28 mouse cellular contexts compared by ENCODE assay signal in genomic region chr10:127785411-127785810, GRCm38 (mm10). TPM values are rescaled to one million over a fixed set of nuclear protein-coding genes. Genes with fewer than 3 reads are reported as not detected.
"Had no signal": no experiment of that assay in that cellular context is flagged by ENCODE, and none has a peak within 500 bp of the region (broad histone marks: within the 10 kb centered on the region; RNA-seq: fewer than 3 reads in every experiment).

No protein-coding gene starts in this region.

RNA-seq across cellular contexts. Expression of gene Rdh9, which starts 9.2 kb away (rescaled TPM):
- total RNA-seq: gastrocnemius, adult 18-20 months; heart, postnatal 25 days; left cerebral cortex, postnatal 36 days had no signal
- polyA plus RNA-seq: hindbrain, embryonic 10.5 days; kidney, embryonic 15.5 days; kidney, postnatal 0 days; limb, embryonic 12.5 days; liver, embryonic 11.5 days; liver, embryonic 13.5 days; liver, embryonic 15.5 days had no signal

RNA-seq across cellular contexts. Expression of gene Rdh16, which starts 15.5 kb away (rescaled TPM):
- total RNA-seq: gastrocnemius, postnatal 14 days; gastrocnemius, postnatal 36 days; heart, adult 8-10 months; heart, postnatal 10 days; heart, postnatal 25 days; heart, postnatal 4 days; left cerebral cortex, postnatal 14 days had no signal
- polyA plus RNA-seq: heart, embryonic 10.5 days; heart, embryonic 12.5 days; heart, embryonic 14.5 days; heart, embryonic 16.5 days; hindbrain, embryonic 10.5 days; hindbrain, embryonic 12.5 days; hindbrain, embryonic 14.5 days; hindbrain, embryonic 16.5 days; inflammation-experienced regulatory T-cells, adult 6 months; intestine, embryonic 15.5 days; limb, embryonic 10.5 days; limb, embryonic 12.5 days; liver, embryonic 11.5 days; liver, embryonic 13.5 days had no signal

RNA-seq across cellular contexts. Expression of gene Rdh16f1, which starts 25.8 kb away (rescaled TPM):
- total RNA-seq: gastrocnemius, postnatal 36 days; layer of hippocampus, adult 18-20 months; left cerebral cortex, adult 2 months; left cerebral cortex, postnatal 14 days had no signal
- polyA plus RNA-seq: heart, embryonic 10.5 days; heart, embryonic 12.5 days; heart, embryonic 14.5 days; heart, embryonic 16.5 days; hindbrain, embryonic 10.5 days; hindbrain, embryonic 12.5 days; hindbrain, embryonic 14.5 days; hindbrain, embryonic 16.5 days; intestine, embryonic 15.5 days; limb, embryonic 10.5 days had no signal

RNA-seq across cellular contexts. Expression of gene Rdh1, which starts 25.9 kb away (rescaled TPM):
- total RNA-seq: gastrocnemius, adult 18-20 months had no signal
- polyA plus RNA-seq: heart, embryonic 12.5 days; heart, embryonic 14.5 days; heart, embryonic 16.5 days; hindbrain, embryonic 10.5 days; hindbrain, embryonic 12.5 days; hindbrain, embryonic 14.5 days; intestine, embryonic 15.5 days; limb, embryonic 10.5 days; limb, embryonic 12.5 days had no signal
